Mouse (Mus musculus): ENCODE results near the gene Bms1.
A peak's percentile ranks its signal among the peaks of the same experiment; 100 is the strongest.

Bms1 gene

GRCm38 (mm10) chr6:118365781-118366180, 53.5 kb downstream of the Bms1 start:
- DNase-seq: no peak

- no peak for DNase-seq
Observed at GRCm38 (mm10) chr6:118350342-118350741, 68.9 kb downstream of the Bms1 start.

- DNase-seq: no peak
Observed at GRCm38 (mm10) chr6:118348186-118348585, 71.1 kb downstream of the Bms1 start.

- no peak for DNase-seq
Observed at GRCm38 (mm10) chr6:118347291-118347690, 72.0 kb downstream of the Bms1 start.

GRCm38 (mm10) chr6:118341861-118342485, 77.3 kb downstream of the Bms1 start:
- DNase-seq: peak; percentile 78 to 86

- DNase-seq: no peak
Observed at GRCm38 (mm10) chr6:118337660-118338059, 81.6 kb downstream of the Bms1 start.

- DNase-seq: peak; percentile 82 to 83
Observed at GRCm38 (mm10) chr6:118336541-118337480, 82.5 kb downstream of the Bms1 start.

- peak in 1 of 2 experiments; percentile 42 for DNase-seq
Observed at GRCm38 (mm10) chr6:118335934-118336450, 83.3 kb downstream of the Bms1 start.

GRCm38 (mm10) chr6:118333861-118334260, 85.4 kb downstream of the Bms1 start:
- no peak for DNase-seq

All from cerebellum, postnatal 10 days (tissue).